Mouse (Mus musculus) heart, adult 2 months (tissue): ENCODE results near the gene Ankmy1.

Source experiments
- CTCF ChIP-seq: fragments of 200-600 bp; IDR thresholded peaks from 2 replicates; pipeline ENCODE4 v1.8.1; 2022; ENCODE audit warnings: antibody characterized with exemption, mild to moderate bottlenecking, moderate library complexity
- EP300 ChIP-seq: fragments of 200-500 bp; IDR thresholded peaks from 2 replicates; pipeline ENCODE4 v1.6.1; 2011; ENCODE audit warnings: low read depth, low read length, control low read depth; ENCODE audit not compliant: insufficient read depth

DNA sequence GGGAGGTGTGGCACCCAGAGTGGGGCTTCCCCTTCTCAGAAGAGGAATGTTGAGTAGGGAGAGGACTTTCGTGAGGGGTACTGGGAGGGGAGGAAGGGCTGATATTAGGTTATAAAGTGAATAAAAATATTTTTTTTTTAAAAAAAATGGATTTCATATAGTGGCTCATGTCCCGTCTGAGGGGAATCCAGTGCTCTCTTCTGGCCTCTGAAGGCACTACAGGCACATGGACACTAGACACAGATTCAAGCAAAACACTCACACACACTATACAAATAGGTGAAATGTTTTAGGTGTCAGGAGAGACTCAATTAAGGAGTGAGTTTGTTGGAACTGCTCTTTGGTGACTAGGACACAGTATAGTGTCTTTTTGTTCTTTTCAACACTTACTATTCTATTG, 33.3 kb upstream of the Ankmy1 start:
- TF ChIP-seq EP300 = no peak
- TF ChIP-seq CTCF = 0 out of 2 replicates have a peak, but pooled peaks have one; percentile 10
